Mouse (Mus musculus): ENCODE results near the gene Mtnr1b.

DNA sequence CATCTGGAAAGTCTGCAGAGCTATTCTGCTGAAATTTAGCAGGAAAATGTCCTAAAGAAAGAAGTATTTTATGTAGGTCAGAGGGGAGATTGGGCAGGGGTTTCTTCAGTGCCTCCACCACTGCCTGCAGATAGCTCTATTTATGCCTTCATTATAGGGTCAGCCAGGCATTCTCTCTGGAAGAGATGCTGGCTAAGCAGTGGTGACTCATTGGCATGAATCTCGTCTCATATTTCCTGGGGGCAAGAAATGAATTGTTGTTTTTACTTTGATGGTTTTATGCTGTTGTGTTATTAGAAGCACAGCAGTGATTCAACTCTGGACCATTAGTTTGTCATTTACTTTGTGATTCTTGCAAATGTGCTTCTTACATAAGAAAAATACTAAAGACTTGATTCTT lies 38.4 kb upstream of the Mtnr1b start:
- TF ChIP-seq POLR2A (IDR thresholded peaks at IDR 0.05; ENCODE audit: extremely low read depth, insufficient read depth, low read length): no peak
- no peak for TF ChIP-seq CTCF (IDR thresholded peaks at IDR 0.05; ENCODE audit: low read depth, low read length)
